In genomic region chr13:101501845-101502284, GRCm38 (mm10) we compare ENCODE assay signal across 23 mouse cellular contexts.
A peak's percentile ranks its signal among the peaks of the same experiment; 100 is the strongest.
DNase-seq lines count a peak whose midpoint lies in the region; ATAC-seq and TF ChIP-seq lines count a peak whose summit lies in the region.
"Had no signal": no experiment of that assay in that cellular context is flagged by ENCODE, and none has a peak within 500 bp of the region (broad histone marks: within the 10 kb centered on the region; RNA-seq: fewer than 3 reads in every experiment).

No protein-coding gene starts in this region.

- TF ChIP-seq CTCF in hindbrain, postnatal 0 days (IDR thresholded peaks at IDR 0.05; ENCODE audit: low read depth): no peak
- no peak for TF ChIP-seq CTCF in forebrain, postnatal 0 days (IDR thresholded peaks at IDR 0.05; ENCODE audit: low read depth)

- no peaks in the 10 kb centered on the region for H3K36me3 ChIP-seq in hindbrain, postnatal 0 days (ENCODE audit: insufficient read depth, low read length)
- H3K36me3 ChIP-seq in hindbrain, embryonic 12.5 days: no peaks in the 10 kb centered on the region
- H3K36me3 ChIP-seq in forebrain, postnatal 0 days (ENCODE audit: insufficient read depth): no peaks in the 10 kb centered on the region
- H3K36me3 ChIP-seq: embryonic facial prominence, embryonic 15.5 days; heart, embryonic 15.5 days had no signal

- peak; percentile 80 to 86 for DNase-seq in cerebellum, postnatal 10 days
- no peak for DNase-seq in cerebellum, adult 18-20 months
- peak; percentile 63 for DNase-seq in hindbrain, postnatal 0 days (ENCODE audit: low spot score)
- DNase-seq in brain, adult 2 months (ENCODE audit: low read depth, low spot score): peak; percentile 69
- no peak for DNase-seq in forebrain, postnatal 0 days
- DNase-seq: adrenal gland, postnatal 25 days; B cell, adult 2 months; embryo, embryonic 11 days; gastrocnemius, postnatal 14 days; heart, adult 2 months; kidney, adult 11 months; kidney, postnatal 25 days; liver; liver, postnatal 0 days; lung, postnatal 14 days; right cerebral cortex, adult 18-20 months; thymus, postnatal 36 days had no signal

- no peaks in the 10 kb centered on the region for H3K27me3 ChIP-seq in hindbrain, postnatal 0 days (ENCODE audit: insufficient read depth, low read length)
- H3K27me3 ChIP-seq in hindbrain, embryonic 12.5 days: no peaks in the 10 kb centered on the region
- H3K27me3 ChIP-seq in forebrain, postnatal 0 days (ENCODE audit: insufficient read depth, low read length): no peaks in the 10 kb centered on the region
- H3K27me3 ChIP-seq: embryonic facial prominence, embryonic 15.5 days; heart, embryonic 15.5 days had no signal

- no peaks in the 10 kb centered on the region for H3K4me1 ChIP-seq in hindbrain, postnatal 0 days (ENCODE audit: insufficient read depth, low read length)
- H3K4me1 ChIP-seq in hindbrain, embryonic 12.5 days: no peaks in the 10 kb centered on the region
- no peaks in the 10 kb centered on the region for H3K4me1 ChIP-seq in forebrain, postnatal 0 days (ENCODE audit: insufficient read depth)
- H3K4me1 ChIP-seq: heart, embryonic 15.5 days had no signal

- no peak overlapping the region for H3K4me2 ChIP-seq in hindbrain, postnatal 0 days (ENCODE audit: low read depth, low read length)
- no peak overlapping the region for H3K4me2 ChIP-seq in hindbrain, embryonic 12.5 days (replicated peaks)
- H3K4me2 ChIP-seq in forebrain, postnatal 0 days (ENCODE audit: low read depth): no peak overlapping the region
- H3K4me2 ChIP-seq: embryonic facial prominence, embryonic 15.5 days; heart, embryonic 15.5 days had no signal

- H3K27ac ChIP-seq in hindbrain, postnatal 0 days: no peak overlapping the region
- no peak overlapping the region for H3K27ac ChIP-seq in hindbrain, embryonic 12.5 days
- H3K27ac ChIP-seq in forebrain, postnatal 0 days (ENCODE audit: low read depth, low read length): no peak overlapping the region
- H3K27ac ChIP-seq: embryonic facial prominence, embryonic 15.5 days; heart, adult 2 months; heart, embryonic 15.5 days had no signal

- H3K9me3 ChIP-seq in hindbrain, postnatal 0 days (ENCODE audit: low read length): no peaks in the 10 kb centered on the region
- H3K9me3 ChIP-seq in hindbrain, embryonic 12.5 days (replicated peaks): no peaks in the 10 kb centered on the region
- no peaks in the 10 kb centered on the region for H3K9me3 ChIP-seq in forebrain, postnatal 0 days (ENCODE audit: low read length)
- H3K9me3 ChIP-seq: embryonic facial prominence, embryonic 15.5 days; heart, embryonic 15.5 days had no signal

- H3K9ac ChIP-seq in hindbrain, postnatal 0 days (replicated peaks; ENCODE audit: low read length): no peak overlapping the region
- H3K9ac ChIP-seq in hindbrain, embryonic 12.5 days: no peak overlapping the region
- H3K9ac ChIP-seq in forebrain, postnatal 0 days: no peak overlapping the region
- H3K9ac ChIP-seq: embryonic facial prominence, embryonic 15.5 days; heart, embryonic 15.5 days; liver, postnatal 0 days had no signal

- no peak overlapping the region for H3K4me3 ChIP-seq in hindbrain, postnatal 0 days (ENCODE audit: low read length)
- H3K4me3 ChIP-seq in hindbrain, embryonic 12.5 days: no peak overlapping the region
- H3K4me3 ChIP-seq in forebrain, postnatal 0 days (ENCODE audit: low read depth, low read length): no peak overlapping the region
- H3K4me3 ChIP-seq: embryonic facial prominence, embryonic 15.5 days; heart, adult 2 months; heart, embryonic 15.5 days; megakaryocyte, embryonic 14.5 days; myocyte had no signal

- WGBS in hindbrain, postnatal 0 days: 37% methylated on average over 5 of the region's 5 CpGs
- 73% methylated on average over 5 of the region's 5 CpGs for WGBS in hindbrain, embryonic 12.5 days
- 44% methylated on average over 5 of the region's 5 CpGs for WGBS in forebrain, postnatal 0 days

- ATAC-seq in hindbrain, postnatal 0 days: peak; percentile 68; the same call in 1 of the 2 replicates
- no peak for ATAC-seq in hindbrain, embryonic 12.5 days (ENCODE audit: low FRiP score)
- peak; percentile 36; the same call in 1 of the 2 replicates for ATAC-seq in forebrain, postnatal 0 days
- no peak for ATAC-seq in erythroid progenitor cell, adult 5-6 weeks (replicated peaks; ENCODE audit: low FRiP score, poor library complexity, severe bottlenecking)
- ATAC-seq: liver, postnatal 0 days had no signal

Comparison
In these comparisons a context has a peak if more than half of its experiments do, and no peak if none do; other contexts are left out.
1. DNase-seq: peak in cerebellum, postnatal 10 days (2 of 2), hindbrain, postnatal 0 days (single experiment) and brain, adult 2 months (single experiment); none in cerebellum, adult 18-20 months (0 of 2) and forebrain, postnatal 0 days (single experiment).
2. ATAC-seq: peak in hindbrain, postnatal 0 days (single experiment) and forebrain, postnatal 0 days (single experiment); none in hindbrain, embryonic 12.5 days (single experiment) and erythroid progenitor cell, adult 5-6 weeks (single experiment).